Mouse (Mus musculus) kidney, postnatal 36 days (tissue): ENCODE results near the gene Ppil4.

Experiments
- DNase-seq, 2 experiments: peaks; one replicate each; pipeline ENCODE4 v3.0.0; 2021 to 2022; ENCODE audit warnings: mixed read lengths in 2 of 2

Gene Ppil4

DNA sequence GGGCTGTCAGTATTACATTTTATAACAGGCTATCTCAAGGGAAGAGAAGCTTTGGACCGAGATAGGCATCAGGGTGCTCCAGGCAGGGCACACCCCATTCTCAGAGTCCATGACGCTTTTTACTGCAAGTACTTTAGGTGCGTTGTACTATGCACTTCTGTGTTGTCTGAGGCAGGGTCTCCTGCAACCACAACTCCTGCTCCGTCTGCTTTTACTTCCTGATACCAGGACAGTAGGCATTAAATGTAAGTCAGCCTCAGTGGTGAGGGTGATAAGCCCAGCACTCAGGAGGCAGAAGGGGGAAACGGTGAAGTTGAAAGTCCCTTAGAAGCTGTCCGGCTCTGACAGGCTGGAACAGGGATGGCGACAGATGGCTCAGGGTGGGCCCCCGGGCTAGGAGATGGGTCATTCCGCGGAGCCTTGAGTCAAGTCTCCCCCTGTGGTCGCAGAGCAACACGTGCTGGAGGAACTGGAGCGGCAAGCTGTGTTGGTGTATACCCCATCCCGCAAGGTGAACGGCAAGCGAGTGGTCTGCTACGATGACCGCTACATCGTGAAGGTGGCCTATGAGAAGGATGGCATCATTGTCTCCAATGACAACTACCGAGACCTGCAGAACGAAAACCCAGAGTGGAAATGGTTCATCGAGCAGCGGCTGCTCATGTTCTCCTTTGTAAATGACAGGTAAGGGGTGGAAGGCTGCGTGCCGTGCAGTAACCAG is 69.4 kb downstream of the Ppil4 start:
- DNase-seq = no peak

DNA sequence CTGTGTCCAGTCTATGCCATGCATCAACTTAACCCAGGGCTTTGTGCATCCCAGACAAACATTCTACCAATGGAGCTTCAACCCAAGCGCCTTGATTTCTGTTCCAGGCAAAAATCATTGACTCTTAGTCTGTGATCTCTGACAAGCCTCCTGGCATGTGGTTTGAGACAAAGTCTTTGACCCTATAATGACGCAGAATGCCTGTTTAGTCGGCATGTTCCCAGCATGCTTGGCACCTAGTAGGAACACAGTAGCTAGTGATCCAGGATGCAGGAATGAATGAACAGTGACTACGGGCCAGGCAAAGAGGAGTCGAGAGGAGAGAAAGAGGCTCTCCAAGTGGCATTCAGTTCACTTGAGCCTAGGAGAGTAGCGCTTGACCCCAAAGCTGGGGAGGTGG is 70.7 kb downstream of the Ppil4 start:
- no peak for DNase-seq

DNA sequence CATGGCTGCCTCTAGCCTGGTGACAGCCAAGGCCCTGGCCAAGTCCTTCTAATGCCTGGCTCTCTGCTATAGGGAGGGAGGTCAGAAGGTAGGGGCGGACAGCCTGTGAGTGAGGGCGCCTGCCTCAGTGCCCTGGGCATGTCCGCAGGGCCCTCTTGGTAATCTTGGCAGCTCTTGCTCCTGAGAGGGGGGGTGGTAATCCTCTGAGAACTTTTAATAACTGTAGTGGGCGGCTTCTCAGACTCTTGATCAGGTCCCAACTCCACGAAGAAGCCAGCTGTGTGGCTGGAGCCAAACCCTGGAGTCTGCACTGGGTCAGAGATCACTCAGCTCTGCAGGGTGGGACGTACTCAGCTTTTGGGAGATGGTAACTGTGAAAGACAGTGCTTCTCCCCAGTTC is 71.5 kb downstream of the Ppil4 start:
- no peak for DNase-seq

DNA sequence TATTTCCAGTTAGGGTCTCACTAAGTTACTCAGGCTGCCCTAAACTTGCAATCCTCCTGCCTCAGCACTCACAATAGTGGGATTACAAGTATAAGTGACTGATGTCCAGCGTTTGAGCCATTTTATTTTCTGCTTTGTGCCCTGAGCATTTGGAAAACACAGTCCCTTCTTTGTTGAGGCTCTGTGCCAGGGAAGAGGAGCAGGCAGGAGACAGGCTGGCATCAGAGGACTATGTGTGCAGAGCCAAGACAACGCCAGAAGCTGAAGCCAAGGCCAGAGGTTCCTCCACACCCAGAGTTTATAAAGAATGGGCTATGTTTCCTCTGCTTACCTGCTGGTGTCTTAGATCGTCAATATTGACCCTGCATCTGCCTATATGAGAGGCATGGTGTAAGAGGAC is 72.1 kb downstream of the Ppil4 start:
- no peak for DNase-seq

DNA sequence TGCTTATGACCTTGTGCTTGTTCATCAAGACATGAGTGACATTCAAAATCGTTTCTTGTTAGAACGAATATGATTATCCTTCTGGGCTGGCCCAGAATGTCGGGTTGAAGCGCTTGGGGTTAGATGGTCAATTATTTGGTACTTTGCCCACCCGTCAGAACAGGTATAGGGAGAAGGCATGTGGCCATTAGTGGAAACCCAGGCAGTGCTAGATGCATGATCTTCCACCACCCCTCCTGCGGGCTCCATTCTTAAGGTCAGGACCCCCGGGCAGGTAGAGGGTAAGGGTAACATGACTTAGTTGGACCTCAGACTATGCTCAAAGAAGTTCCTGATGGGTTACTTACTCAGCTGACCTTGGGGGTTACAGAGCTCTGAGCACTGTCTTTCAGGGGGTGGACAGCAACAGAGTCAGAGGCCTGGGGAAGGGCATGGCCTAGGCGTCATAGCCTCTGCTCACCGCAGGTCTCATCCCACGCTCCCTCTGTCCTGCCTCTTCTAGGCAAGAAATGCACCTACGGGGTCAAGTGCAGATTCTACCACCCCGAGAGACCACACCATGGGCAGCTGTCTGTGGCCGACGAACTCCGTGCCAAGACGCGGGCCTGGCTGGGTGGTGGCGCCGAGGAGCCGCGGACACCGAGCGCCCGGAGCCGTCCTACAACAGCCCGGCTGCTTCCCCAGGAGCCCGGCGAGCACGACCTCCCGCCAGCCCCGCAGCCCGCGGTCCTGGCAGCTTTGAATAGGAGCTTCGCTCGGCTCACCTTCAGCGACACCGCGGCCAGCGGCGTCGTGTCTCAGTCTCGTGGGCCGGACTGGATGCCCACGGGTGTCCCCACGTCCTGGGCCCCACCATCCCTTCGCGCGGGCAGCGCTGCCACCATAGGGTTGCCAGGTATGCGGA is 74.3 kb downstream of the Ppil4 start:
- DNase-seq = peak; percentile 16 to 68

DNA sequence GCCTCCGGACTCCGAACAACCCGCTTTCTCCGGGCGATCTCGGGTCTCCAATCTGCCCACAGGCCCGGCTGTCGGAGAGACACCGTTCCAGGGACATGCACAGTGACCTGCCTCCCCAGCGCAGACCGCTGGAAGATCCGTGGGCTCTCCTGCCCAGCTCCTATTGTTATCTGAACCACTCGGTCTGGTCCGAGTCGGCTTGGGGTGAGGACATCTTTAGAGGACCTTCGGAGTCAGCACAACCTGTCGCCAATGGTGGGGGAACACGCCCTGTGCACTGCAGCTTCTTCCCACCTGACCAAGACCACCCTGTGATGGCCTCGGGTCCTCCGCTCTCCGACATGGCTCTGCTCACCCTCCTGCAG is 75.0 kb downstream of the Ppil4 start:
- DNase-seq = no peak

DNA sequence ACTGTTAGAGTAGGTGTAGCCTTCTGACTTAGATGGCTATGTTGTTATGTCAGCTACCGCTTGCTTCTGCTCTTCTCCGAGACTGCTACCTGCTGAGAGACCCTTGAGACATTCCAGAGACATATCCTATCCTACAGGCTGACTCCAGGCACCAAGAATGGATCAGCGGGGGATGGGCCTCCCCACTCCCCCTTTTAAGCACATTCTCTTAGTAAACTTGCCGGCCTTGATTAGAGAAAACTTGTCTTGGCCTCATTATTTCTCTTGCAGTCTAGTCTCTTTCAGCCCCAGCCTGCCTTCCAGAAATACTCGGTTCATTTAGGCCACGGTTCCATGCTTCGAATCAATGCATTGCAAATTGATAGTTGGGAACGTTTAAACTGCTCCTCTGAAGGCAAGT is 77.1 kb downstream of the Ppil4 start:
- no peak for DNase-seq

DNA sequence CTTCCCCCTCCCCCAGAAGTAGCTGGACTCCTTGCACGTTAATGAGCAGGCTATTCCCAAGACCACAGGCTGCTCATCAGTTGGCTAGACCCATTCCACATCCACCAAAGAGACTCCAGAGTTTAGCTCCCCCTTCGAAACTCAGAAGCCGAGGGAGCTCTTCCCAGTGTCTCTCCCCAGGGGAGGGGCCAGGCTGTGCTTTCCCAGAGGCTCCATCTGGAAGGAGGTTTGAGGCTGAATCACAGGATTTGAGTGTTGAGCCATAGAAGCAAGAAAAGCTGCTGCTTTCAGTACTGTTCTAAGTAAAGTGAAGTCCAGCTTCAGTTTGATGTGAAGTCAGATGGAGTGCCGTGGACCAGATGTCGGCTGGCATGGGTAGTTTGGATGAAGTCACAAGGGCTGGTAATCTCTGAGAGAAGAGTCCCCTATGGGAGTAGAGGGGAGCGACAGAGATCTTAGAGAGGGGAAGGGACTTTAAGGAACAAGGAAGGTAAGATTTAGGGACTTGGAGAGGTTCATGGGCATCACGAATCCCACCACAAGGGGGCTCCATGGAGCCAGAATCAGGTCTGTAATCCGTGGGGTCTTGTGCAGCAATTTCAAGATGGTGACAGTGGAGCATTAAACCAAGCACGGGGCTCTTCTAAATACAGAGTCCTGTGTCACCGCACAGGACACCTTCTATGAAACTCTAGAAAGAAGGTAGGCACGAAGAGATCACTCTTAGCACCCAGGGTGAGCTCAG is 78.1 kb downstream of the Ppil4 start:
- DNase-seq = peak in 1 of 2 experiments; percentile 64

DNA sequence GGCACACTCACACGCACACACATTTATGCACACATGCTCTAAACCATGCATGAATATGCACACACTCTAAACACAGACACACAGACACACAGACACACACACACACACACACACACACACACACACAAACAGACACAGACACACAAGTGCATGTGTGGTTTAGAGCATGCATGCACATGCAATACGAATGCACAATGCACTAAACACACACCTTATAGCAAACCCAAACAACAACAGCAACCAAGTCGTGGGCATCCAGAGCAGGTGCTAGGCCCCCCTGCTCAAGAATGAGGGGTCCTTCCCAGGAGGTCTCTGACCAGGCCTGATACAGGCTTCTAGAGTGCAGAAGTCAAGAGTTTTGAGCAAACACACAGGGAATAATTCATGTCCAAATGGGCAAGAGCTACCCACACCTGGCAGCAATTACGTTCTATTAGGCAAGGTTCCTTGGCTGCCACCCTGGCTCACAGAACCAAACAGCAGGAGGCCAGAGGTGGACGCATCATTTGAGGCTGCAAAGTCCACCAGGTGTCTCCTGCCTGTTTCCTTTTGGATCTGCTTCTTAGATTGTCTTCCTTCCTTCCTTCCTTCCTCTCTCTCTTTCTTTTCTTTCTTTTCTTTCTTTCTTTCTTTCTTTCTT is 78.8 kb downstream of the Ppil4 start:
- DNase-seq = no peak
